Mouse (Mus musculus) right cerebral cortex, adult 18-20 months (tissue): ENCODE results near the gene Trpm1.

Experiments
- DNase-seq: peaks from one replicate; pipeline ENCODE4 v3.0.0; 2022; ENCODE audit warnings: mixed read lengths

Gene Trpm1

GRCm38 (mm10) chr7:64296286-64297010 lies 142.8 kb downstream of the Trpm1 start:
- no peak for DNase-seq

- no peak for DNase-seq
Measured at GRCm38 (mm10) chr7:64310241-64310640, 156.6 kb downstream of the Trpm1 start.

- DNase-seq: no peak
Measured at GRCm38 (mm10) chr7:64310756-64311155, 157.1 kb downstream of the Trpm1 start.

GRCm38 (mm10) chr7:64312811-64313210 lies 159.2 kb downstream of the Trpm1 start:
- DNase-seq: no peak
